In genomic region chr8:46846893-46847292, GRCm38 (mm10) we compare ENCODE assay signal across 25 mouse cellular contexts.
A peak's percentile ranks its signal among the peaks of the same experiment; 100 is the strongest.
DNase-seq lines count a peak whose midpoint lies in the region; ATAC-seq and TF ChIP-seq lines count a peak whose summit lies in the region.
"Had no signal": no experiment of that assay in that cellular context is flagged by ENCODE, and none has a peak within 500 bp of the region (broad histone marks: within the 10 kb centered on the region; RNA-seq: fewer than 3 reads in every experiment).

No protein-coding gene starts in this region.

- WGBS in lung, postnatal 0 days = 93% methylated on average over 5 of the region's 5 CpGs
- 92% methylated on average over 5 of the region's 5 CpGs for WGBS in lung, adult 2 months
- WGBS in spleen, adult 2 months = 62% methylated on average over 5 of the region's 5 CpGs
- 100% methylated on average over 4 of the region's 5 CpGs for WGBS in macrophage (ENCODE audit: missing documents)

- no peak for TF ChIP-seq POLR2A in lung, adult 2 months (IDR thresholded peaks at IDR 0.05; ENCODE audit: borderline replicate concordance, extremely low read depth, low read depth, low read length)
- no peak for TF ChIP-seq POLR2A in spleen, adult 2 months (IDR thresholded peaks at IDR 0.05; ENCODE audit: low read depth, low read length)

- peak overlapping the region; percentile 14; the same call in 1 of the 2 replicates for H3K27ac ChIP-seq in lung, postnatal 0 days (ENCODE audit: low read length)
- peak overlapping the region; percentile 74 for H3K27ac ChIP-seq in spleen, adult 2 months (ENCODE audit: insufficient read depth, low read length)
- peak overlapping the region; percentile 99 for H3K27ac ChIP-seq in macrophage
- H3K27ac ChIP-seq: embryonic facial prominence, embryonic 13.5 days; embryonic facial prominence, embryonic 15.5 days; forebrain, embryonic 10.5 days; forebrain, embryonic 12.5 days; forebrain, embryonic 15.5 days had no signal

- no peak for DNase-seq in lung, postnatal 0 days (ENCODE audit: low spot score)
- DNase-seq in lung, adult 2 months = no peak
- DNase-seq in spleen, adult 2 months (ENCODE audit: low read depth in 1 of 2, low spot score in 2 of 2) = no peak
- DNase-seq in spleen, postnatal 36 days (ENCODE audit: low spot score in 2 of 2) = no peak
- DNase-seq in cerebellum, adult 9-11 months = no peak
- DNase-seq in kidney, postnatal 14 days = no peak
- DNase-seq: adrenal gland, adult 2 months; adrenal gland, postnatal 10 days; adrenal gland, postnatal 25 days; B cell, adult 2 months; cerebellum, adult 11-12 months; cerebellum, adult 2 months; cerebellum, adult 9-10 months; cerebellum, postnatal 14 days; cerebellum, postnatal 36 days; embryo, embryonic 11 days; forebrain, postnatal 0 days had no signal

- peaks cover 32% of the 10 kb centered on the region for H3K79me2 ChIP-seq in macrophage (ENCODE audit: inconsistent target)

- TF ChIP-seq EP300 in lung, postnatal 0 days (IDR thresholded peaks at IDR 0.05) = no peak

- no peaks in the 10 kb centered on the region for H3K27me3 ChIP-seq in lung, postnatal 0 days (replicated peaks; ENCODE audit: insufficient read depth, low read length)
- H3K27me3 ChIP-seq in spleen, adult 2 months (ENCODE audit: control insufficient read depth, insufficient read depth, low read length) = no peaks in the 10 kb centered on the region
- H3K27me3 ChIP-seq: embryonic facial prominence, embryonic 13.5 days; embryonic facial prominence, embryonic 15.5 days; forebrain, embryonic 12.5 days; forebrain, embryonic 15.5 days had no signal

- no peak for TF ChIP-seq CTCF in lung, postnatal 0 days (IDR thresholded peaks at IDR 0.05)
- TF ChIP-seq CTCF in lung, adult 2 months (IDR thresholded peaks at IDR 0.05; ENCODE audit: insufficient read depth, low read length) = no peak
- TF ChIP-seq CTCF in spleen, adult 2 months (IDR thresholded peaks at IDR 0.05; ENCODE audit: extremely low read depth, insufficient read depth, insufficient read length, insufficient replicate concordance) = no peak

- peaks cover 35% of the 10 kb centered on the region for H3K4me1 ChIP-seq in lung, postnatal 0 days (ENCODE audit: insufficient read depth, low read depth, low read length)
- H3K4me1 ChIP-seq in lung, adult 2 months (ENCODE audit: control insufficient read depth, insufficient read depth, low read length) = peaks cover 54% of the 10 kb centered on the region
- peaks cover 71% of the 10 kb centered on the region for H3K4me1 ChIP-seq in spleen, adult 2 months (ENCODE audit: control insufficient read depth, insufficient read depth, insufficient read length)
- H3K4me1 ChIP-seq: forebrain, embryonic 10.5 days; forebrain, embryonic 12.5 days; forebrain, embryonic 15.5 days had no signal

- H3K36me3 ChIP-seq in lung, postnatal 0 days (ENCODE audit: insufficient read depth, low read length) = 0 out of 2 replicates have a peak, but pooled peaks cover 7% of the 10 kb centered on the region
- peaks cover 12% of the 10 kb centered on the region for H3K36me3 ChIP-seq in spleen, adult 2 months (ENCODE audit: control insufficient read depth, insufficient read depth, low read length)
- peaks cover 23% of the 10 kb centered on the region for H3K36me3 ChIP-seq in macrophage (ENCODE audit: inconsistent target)

- H3K9ac ChIP-seq in lung, postnatal 0 days (replicated peaks; ENCODE audit: low read depth) = no peak overlapping the region
- H3K9ac ChIP-seq: embryonic facial prominence, embryonic 13.5 days; embryonic facial prominence, embryonic 15.5 days; forebrain, embryonic 12.5 days; forebrain, embryonic 15.5 days; forebrain, postnatal 0 days had no signal

- ATAC-seq in lung, postnatal 0 days = no peak
- ATAC-seq: CD4-positive, CD25-positive, alpha-beta regulatory T cell, adult 4 months; forebrain, embryonic 15.5 days; forebrain, postnatal 0 days had no signal

- H3K4me3 ChIP-seq in lung, postnatal 0 days (ENCODE audit: low read depth, low read length) = no peak overlapping the region
- no peak overlapping the region for H3K4me3 ChIP-seq in lung, adult 2 months (replicated peaks; ENCODE audit: extremely low read depth, low read depth, low read length)
- H3K4me3 ChIP-seq in spleen, adult 2 months (ENCODE audit: extremely low read depth, insufficient read depth, insufficient read length) = no peak overlapping the region
- no peak overlapping the region for H3K4me3 ChIP-seq in macrophage (ENCODE audit: inconsistent target)
- H3K4me3 ChIP-seq: embryonic facial prominence, embryonic 13.5 days; embryonic facial prominence, embryonic 15.5 days; erythroblast, embryonic 14.5 days; forebrain, embryonic 10.5 days; forebrain, embryonic 12.5 days; forebrain, embryonic 15.5 days had no signal

- no peak overlapping the region for H3K4me2 ChIP-seq in lung, postnatal 0 days (replicated peaks; ENCODE audit: low read depth, low read length)
- H3K4me2 ChIP-seq: embryonic facial prominence, embryonic 13.5 days; embryonic facial prominence, embryonic 15.5 days; forebrain, embryonic 12.5 days; forebrain, embryonic 15.5 days had no signal

- H3K9me3 ChIP-seq in lung, postnatal 0 days (ENCODE audit: low read length) = no peaks in the 10 kb centered on the region
- H3K9me3 ChIP-seq: embryonic facial prominence, embryonic 13.5 days; embryonic facial prominence, embryonic 15.5 days; forebrain, embryonic 10.5 days; forebrain, embryonic 12.5 days; forebrain, embryonic 15.5 days had no signal

Comparison
In these comparisons a context has a peak if more than half of its experiments do, and no peak if none do; other contexts are left out.
1. H3K27ac ChIP-seq: peak in every context shown above with its lines; median percentile 99 in macrophage; 74 in spleen, adult 2 months; 14 in lung, postnatal 0 days.